Mouse (Mus musculus) right cerebral cortex, adult 2 months (tissue): ENCODE data around the gene Gm10964.
"Not testable (repeated sequence)": the region's sequence is repeated elsewhere in the genome, so short reads cannot be mapped to it uniquely, and the experiment has no call there.

ENCODE experiments used
- DNase-seq, 2 experiments: peaks; one replicate each; pipeline ENCODE4 v3.0.0; 2021 to 2022; ENCODE audit warnings: low spot score in 2 of 2

Gm10964 gene

DNA sequence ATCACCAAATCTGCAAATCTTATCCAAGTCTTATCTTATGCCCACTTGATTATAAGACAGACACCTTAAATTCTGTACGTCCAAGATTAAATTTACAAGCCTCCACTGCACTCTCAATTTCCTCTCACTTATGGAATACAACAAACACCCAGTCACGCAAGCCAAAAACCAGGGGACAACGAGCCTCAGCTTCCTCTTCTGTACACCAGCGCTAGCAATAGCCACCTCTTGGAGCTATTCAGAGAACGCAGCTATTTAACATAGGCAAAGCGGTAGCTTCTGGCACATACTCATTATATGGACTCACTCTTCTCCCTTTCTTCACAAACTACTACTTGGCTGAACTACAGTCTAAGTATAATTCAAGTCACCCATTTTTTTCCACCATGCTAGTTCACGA lies 40.0 kb downstream of the Gm10964 start:
- DNase-seq, result no peak

DNA sequence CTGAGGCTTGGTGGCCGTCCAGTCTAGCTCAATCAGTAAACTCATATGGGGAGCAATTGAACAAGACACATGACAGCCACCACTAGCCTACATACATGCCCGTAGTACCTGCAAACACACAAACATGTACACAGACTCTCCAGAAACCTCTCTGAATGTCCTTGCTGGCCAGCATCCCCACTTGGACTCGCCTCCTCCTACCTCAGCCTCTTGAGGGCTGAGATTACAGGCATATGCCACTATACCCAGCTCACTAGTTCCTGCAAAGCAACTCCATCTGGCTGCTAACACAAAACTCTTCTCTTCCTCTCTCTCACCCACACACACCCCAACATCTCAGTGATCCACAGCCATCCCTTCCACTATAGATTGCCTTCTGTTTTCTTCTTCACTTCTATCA lies 41.1 kb downstream of the Gm10964 start:
- peak; percentile 44 to 46 for DNase-seq

DNA sequence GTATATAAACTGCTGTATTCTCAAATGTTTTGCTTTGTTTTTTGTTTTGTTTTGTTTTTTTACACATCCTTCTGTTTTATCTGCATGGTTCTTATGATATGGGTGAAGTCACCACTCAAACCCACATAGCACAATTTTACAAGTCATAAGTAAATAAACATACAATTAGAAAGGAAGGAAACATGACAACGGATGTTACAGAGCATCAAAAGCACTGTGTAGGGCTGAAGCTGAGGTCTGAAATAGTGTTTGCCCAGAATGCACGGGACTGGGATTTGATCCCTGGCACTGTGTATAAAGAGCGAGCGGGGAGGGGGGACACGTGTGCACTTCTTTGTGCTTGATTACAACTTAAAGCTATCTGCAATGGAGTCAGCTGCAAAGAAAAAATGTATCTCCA lies 41.6 kb downstream of the Gm10964 start:
- no peak for DNase-seq

DNA sequence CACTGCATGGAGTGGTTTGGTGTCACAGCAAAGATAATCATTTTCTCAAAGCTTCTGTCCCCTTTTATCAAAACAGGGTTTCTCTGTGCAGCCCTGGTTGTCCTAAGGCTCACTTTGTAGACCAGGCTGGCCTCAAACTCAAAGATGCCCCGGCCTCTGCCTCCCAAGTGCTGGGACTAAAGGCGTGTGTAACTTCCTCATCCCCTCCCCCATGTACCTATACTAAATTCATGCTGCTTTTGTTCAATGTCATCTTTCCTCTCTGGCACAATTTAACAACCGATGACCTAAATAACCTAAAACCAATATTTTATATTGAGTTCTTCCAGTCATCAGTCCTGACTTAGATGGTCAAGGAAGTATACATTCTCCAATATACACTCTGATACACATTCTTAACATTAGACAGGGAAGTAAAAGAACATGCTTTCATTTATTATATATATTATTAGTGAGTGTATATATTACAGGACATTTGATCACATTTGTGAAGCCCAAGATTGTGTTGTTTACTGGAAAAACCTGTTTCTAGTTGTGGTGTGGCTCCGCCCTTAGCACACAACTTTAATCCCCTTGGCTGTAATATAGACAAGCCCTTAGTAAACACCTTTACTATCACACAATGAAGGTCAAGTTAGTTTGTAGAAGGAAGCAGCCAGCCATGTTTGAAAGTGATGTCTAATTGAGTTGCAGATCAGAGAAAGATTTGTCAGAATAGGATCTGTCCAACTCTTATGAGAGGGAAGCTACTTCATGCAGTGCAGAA lies 43.9 kb downstream of the Gm10964 start:
- no peak for DNase-seq

DNA sequence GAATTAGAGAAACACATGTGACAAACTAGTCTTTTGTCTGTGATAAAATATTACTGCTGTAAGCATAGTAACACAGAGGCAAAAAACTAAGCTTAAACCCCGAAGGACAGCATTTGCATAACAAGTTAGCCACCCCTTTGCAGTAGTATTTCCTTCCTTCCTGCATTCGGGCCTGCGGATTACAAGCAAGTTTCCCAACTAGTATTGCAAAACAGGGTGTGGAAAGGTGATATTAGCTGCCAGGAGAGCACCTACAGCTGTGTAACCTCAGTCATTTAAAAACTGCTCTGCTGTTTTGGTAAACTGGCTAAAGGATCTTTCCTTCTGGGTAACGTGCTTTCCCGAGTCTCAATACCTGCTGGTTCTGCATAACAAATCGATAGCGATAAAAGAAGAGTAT lies 48.1 kb downstream of the Gm10964 start:
- no peak for DNase-seq

DNA sequence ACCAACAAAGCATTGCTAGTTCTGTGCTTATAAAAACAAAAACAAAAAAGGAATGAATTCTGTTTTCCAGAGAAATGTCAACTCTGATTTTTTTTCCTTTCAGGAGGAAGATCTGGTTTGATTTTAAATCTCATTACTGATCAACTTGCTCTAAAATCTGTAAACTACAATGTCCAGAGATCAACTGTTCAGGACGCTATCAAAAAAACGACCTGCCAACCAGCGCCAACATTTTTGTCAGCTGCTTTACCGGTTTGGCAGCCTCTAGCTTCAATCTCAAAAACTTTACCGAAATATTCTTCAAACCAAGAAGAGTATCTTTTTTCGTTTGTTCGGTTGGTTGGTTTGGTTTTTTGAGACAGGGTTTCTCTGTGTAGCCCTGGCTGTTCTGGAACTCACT lies 49.9 kb downstream of the Gm10964 start:
- no peak for DNase-seq

DNA sequence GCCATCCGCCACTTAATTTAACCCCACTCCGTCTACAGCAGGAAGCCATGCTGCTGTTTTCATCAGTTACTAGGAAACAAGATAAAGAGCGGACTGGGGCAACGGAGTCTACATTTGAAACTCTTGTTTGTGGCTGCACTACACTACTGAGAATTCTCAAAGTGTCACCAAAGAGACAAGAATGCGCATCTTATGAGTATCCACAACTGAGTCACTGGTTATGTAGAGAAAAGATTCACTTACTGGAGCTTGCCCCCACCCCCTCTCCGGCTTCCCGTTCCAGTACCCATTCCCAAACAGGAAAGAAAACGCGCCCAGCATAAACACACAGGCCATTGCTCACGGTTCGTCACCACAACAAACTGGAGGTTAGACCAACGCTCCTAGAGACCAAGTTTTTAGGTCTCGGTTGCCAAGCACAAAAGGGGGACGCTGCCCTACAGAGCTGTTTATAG lies 50.8 kb downstream of the Gm10964 start:
- peak; percentile 39 to 66 for DNase-seq

DNA sequence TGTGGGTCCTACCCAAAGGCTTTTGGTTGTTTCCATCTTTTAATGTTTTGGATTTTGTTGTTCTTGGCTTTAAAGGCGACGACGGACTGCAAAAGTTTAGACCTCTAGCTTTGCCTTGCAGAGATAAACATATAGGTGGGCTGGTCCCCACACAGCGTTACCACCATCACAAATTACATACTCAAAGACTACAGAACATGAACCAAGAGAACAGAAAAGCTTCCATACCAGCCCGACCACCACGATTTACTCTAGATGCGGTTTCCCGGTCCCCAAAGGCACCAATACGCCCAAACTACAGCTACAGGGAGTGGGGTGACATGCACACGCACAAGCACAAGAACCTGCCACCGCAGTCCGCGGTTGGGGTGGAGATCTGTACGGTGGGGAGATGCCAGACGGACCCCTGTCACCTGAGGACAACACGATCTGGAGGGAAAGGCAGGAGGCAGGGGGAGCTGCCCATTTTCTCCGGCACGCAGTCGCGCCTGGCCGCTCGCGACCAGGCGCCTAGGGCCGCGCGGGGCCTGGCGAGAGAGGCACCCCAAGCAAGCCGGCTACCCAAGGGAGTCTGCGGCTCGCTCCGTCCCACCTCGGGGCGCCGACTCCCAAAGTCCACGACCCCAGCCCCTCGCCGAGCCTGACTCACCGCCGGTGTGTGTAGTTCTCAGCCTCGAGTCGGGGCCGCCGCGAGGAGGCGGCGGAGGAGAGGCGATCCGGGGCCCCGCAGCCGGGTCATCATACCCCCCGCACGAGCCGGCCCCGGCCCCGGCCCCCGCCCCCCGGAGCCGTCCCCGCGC lies 51.4 kb downstream of the Gm10964 start:
- peak; percentile 16 to 57 for DNase-seq

DNA sequence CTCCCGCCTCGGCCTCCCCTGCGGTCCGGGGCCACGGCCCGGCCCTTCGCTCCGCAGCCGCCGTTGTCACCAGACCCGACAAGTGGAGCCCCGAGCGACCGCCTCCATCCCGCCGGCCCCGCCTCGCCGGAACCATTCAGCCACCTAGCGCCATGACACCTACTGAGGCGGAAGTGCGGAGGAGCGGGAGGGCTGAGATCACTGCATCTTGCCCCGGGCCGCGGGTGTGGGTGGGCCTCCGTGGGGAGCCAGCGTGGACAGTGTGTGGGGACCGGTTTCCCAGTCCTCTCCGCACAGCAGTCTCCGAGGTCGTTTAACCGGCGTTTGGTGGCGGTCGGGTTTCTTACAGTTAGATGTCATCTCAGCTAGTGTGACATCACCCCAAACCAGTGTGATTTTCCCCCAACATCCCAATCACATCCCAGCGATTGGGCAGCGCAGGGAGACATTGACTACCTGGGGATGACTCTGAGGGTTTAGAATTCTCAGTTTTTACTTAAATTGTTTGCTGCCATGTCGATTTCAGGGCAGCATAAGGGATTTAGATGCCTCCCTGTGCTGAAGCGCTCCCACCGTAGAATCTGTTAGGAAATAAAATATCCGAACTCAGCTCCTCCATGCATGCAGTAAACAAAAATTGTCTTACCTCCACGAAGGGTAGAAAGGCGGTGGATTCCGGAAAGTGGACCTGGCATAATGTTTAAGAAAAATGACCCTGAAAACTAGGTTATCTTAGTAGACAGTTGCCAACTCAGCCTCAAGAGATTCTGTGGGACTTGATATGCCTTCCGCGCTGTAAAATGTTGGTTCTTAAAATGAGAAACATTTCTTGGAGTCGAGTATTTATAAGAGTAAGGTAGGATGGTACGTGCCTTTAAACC lies 52.3 kb downstream of the Gm10964 start, which contains the start of gene Hipk1:
Gene Hipk1, minus strand, starts transcription at position 334 of the 881 bp plus-strand sequence.
- peak; percentile 94 to 95 for DNase-seq

DNA sequence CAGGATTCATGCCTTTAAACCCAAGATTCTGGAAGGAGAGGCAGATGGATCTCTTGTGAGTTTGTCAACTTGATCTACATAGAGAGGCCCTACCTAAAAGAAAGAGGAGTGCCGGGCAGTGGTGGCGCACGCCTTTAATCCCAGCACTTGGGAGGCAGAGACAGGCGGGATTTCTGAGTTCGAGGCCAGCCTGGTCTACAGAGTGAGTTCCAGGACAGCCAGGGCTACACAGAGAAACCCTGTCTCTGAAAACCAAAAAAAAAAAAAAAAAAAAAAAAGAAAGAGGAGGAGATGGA lies 52.9 kb downstream of the Gm10964 start:
- not testable (repeated sequence) for DNase-seq

DNA sequence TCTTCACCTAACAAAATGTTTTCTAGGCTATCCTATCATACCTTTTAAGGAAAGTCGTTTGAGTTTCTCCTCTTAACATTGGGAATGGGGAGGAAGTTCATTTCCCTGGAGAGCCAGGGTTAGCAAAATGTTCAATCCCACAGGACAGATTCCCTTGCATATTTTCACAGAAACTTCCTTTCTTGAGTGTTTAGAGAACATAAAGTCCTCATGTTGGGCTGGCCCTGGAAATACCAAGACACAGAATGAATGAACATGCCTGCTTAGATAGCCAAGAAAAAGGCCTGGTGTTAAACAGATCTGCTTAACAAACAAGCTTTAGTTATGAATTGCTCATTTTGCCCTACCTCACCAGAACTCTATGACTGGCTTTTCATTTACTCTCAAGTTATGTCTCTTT lies 53.4 kb downstream of the Gm10964 start:
- DNase-seq, result no peak
